Mouse (Mus musculus): ENCODE data around the gene Jmjd6. TPM values are rescaled to one million over a fixed set of nuclear protein-coding genes. Genes with fewer than 3 reads are reported as not detected.

The Jmjd6 gene
- polyA plus RNA-seq, 2 experiments = 57.0 to 68.0 TPM

- no peak for TF ChIP-seq POLR2A (IDR thresholded peaks at IDR 0.05; ENCODE audit: borderline replicate concordance, extremely low read depth, insufficient read depth, insufficient read length)
- Histone ChIP-seq H3K9ac (ENCODE audit: low read depth, low read length, severe bottlenecking) (no peak overlapping the region), H3K4me1 (ENCODE audit: control insufficient read depth, insufficient read depth, low read length) (no peaks in the 10 kb centered on the region), H3K4me3 (replicated peaks; ENCODE audit: low read length) (no peak overlapping the region), H3K9me3 (ENCODE audit: control insufficient read depth, low read length) (no peaks in the 10 kb centered on the region), H3K27ac (replicated peaks; ENCODE audit: low read depth, low read length) (no peak overlapping the region), H3K36me3 (ENCODE audit: control insufficient read depth, insufficient read depth, low read length) (peaks cover 76% of the 10 kb centered on the region), H3K4me2 (replicated peaks; ENCODE audit: low read depth, low read length, severe bottlenecking) (no peak overlapping the region), H3K27me3 (ENCODE audit: control insufficient read depth, insufficient read depth, low read length) (no peaks in the 10 kb centered on the region)
- DNase-seq (ENCODE audit: low spot score) (peak; percentile 56), ATAC-seq (ENCODE audit: low FRiP score, low read depth) (no peak)
- 80% methylated on average over 8 of the region's 8 CpGs for WGBS
Observed at GRCm38 (mm10) chr11:116869223-116869622, 26.0 kb upstream of the Jmjd6 start.

- Histone ChIP-seq H3K4me3 (replicated peaks; ENCODE audit: low read length) (no peak overlapping the region), H3K27me3 (ENCODE audit: control insufficient read depth, insufficient read depth, low read length) (no peaks in the 10 kb centered on the region), H3K4me2 (replicated peaks; ENCODE audit: low read depth, low read length, severe bottlenecking) (no peak overlapping the region), H3K36me3 (ENCODE audit: control insufficient read depth, insufficient read depth, low read length) (peaks cover 75% of the 10 kb centered on the region), H3K9me3 (ENCODE audit: control insufficient read depth, low read length) (no peaks in the 10 kb centered on the region), H3K9ac (ENCODE audit: low read depth, low read length, severe bottlenecking) (no peak overlapping the region), H3K27ac (replicated peaks; ENCODE audit: low read depth, low read length) (no peak overlapping the region), H3K4me1 (ENCODE audit: control insufficient read depth, insufficient read depth, low read length) (no peaks in the 10 kb centered on the region)
- WGBS = 73% methylated on average over 3 of the region's 3 CpGs
- DNase-seq (ENCODE audit: low spot score) (no peak), ATAC-seq (ENCODE audit: low FRiP score, low read depth) (no peak)
- TF ChIP-seq POLR2A (IDR thresholded peaks at IDR 0.05; ENCODE audit: borderline replicate concordance, extremely low read depth, insufficient read depth, insufficient read length) = no peak
Observed at GRCm38 (mm10) chr11:116868129-116868528, 24.9 kb upstream of the Jmjd6 start.

DNA sequence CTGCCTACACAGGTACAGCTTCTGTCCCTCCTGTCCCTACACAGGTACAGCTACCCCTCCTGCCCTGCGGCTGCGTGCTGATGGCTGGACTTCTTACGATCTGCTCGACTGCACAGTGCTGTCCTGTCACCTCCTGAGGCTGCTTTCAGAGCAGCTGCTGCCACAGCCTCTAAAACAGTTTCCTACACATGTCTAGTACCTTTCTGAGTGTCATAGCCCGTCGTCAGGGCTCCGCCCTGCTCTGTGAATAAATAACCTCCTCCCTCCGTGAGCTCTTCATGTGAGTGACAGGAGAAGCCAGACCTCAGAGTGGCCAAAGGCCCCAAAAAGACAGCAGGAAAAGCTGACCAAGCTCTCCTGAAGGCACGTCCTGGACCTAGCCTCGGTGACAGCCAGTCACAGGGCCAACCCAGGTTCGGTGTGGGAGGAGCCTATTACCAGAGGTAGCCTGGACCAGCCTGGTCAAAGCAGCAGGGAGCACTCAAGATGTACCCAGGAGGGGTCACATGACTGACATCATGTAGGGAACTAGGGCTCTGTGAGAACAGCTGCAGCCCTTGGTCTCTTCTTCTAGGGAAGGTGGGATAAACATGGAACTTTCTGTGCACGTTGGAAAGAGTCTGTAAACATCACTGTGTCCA, 22.8 kb upstream of the Jmjd6 start:
- no peaks in the 10 kb centered on the region for H3K9me3 ChIP-seq (ENCODE audit: control insufficient read depth, low read length)
- no peak overlapping the region for H3K27ac ChIP-seq (replicated peaks; ENCODE audit: low read depth, low read length)
- H3K27me3 ChIP-seq (ENCODE audit: control insufficient read depth, insufficient read depth, low read length) = no peaks in the 10 kb centered on the region
- ATAC-seq (ENCODE audit: low FRiP score, low read depth) = no peak
- WGBS = 81% methylated on average over 12 of the region's 12 CpGs
- no peak overlapping the region for H3K9ac ChIP-seq (ENCODE audit: low read depth, low read length, severe bottlenecking)
- DNase-seq (ENCODE audit: low spot score) = no peak
- no peak for TF ChIP-seq POLR2A (IDR thresholded peaks at IDR 0.05; ENCODE audit: borderline replicate concordance, extremely low read depth, insufficient read depth, insufficient read length)
- H3K4me3 ChIP-seq (replicated peaks; ENCODE audit: low read length) = no peak overlapping the region
- no peaks in the 10 kb centered on the region for H3K4me1 ChIP-seq (ENCODE audit: control insufficient read depth, insufficient read depth, low read length)
- H3K36me3 ChIP-seq (ENCODE audit: control insufficient read depth, insufficient read depth, low read length) = peaks cover 78% of the 10 kb centered on the region
- H3K4me2 ChIP-seq (replicated peaks; ENCODE audit: low read depth, low read length, severe bottlenecking) = no peak overlapping the region

- no peaks in the 10 kb centered on the region for H3K27me3 ChIP-seq (ENCODE audit: control insufficient read depth, insufficient read depth, low read length)
- DNase-seq (ENCODE audit: low spot score) (no peak), ATAC-seq (ENCODE audit: low FRiP score, low read depth) (no peak)
- no peak for TF ChIP-seq POLR2A (IDR thresholded peaks at IDR 0.05; ENCODE audit: borderline replicate concordance, extremely low read depth, insufficient read depth, insufficient read length)
- H3K4me3 ChIP-seq (replicated peaks; ENCODE audit: low read length) = no peak overlapping the region
- WGBS = 71% methylated on average over 10 of the region's 10 CpGs
- H3K4me2 ChIP-seq (replicated peaks; ENCODE audit: low read depth, low read length, severe bottlenecking) = no peak overlapping the region
- no peaks in the 10 kb centered on the region for H3K9me3 ChIP-seq (ENCODE audit: control insufficient read depth, low read length)
- H3K9ac ChIP-seq (ENCODE audit: low read depth, low read length, severe bottlenecking) = peak overlapping the region; percentile 25; the same call in 1 of the 2 replicates
- H3K27ac ChIP-seq (replicated peaks; ENCODE audit: low read depth, low read length) = no peak overlapping the region
- H3K36me3 ChIP-seq (ENCODE audit: control insufficient read depth, insufficient read depth, low read length) = peaks cover 85% of the 10 kb centered on the region
- no peaks in the 10 kb centered on the region for H3K4me1 ChIP-seq (ENCODE audit: control insufficient read depth, insufficient read depth, low read length)
Observed at GRCm38 (mm10) chr11:116864444-116864843, 21.2 kb upstream of the Jmjd6 start.

- H3K9me3 ChIP-seq (ENCODE audit: control insufficient read depth, low read length) = no peaks in the 10 kb centered on the region
- no peak overlapping the region for H3K27ac ChIP-seq (replicated peaks; ENCODE audit: low read depth, low read length)
- H3K36me3 ChIP-seq (ENCODE audit: control insufficient read depth, insufficient read depth, low read length) = peaks cover 42% of the 10 kb centered on the region
- 44% methylated on average over 12 of the region's 12 CpGs for WGBS
- no peak for TF ChIP-seq POLR2A (IDR thresholded peaks at IDR 0.05; ENCODE audit: borderline replicate concordance, extremely low read depth, insufficient read depth, insufficient read length)
- ATAC-seq (ENCODE audit: low FRiP score, low read depth) = no peak
- H3K9ac ChIP-seq (ENCODE audit: low read depth, low read length, severe bottlenecking) = no peak overlapping the region
- no peaks in the 10 kb centered on the region for H3K27me3 ChIP-seq (ENCODE audit: control insufficient read depth, insufficient read depth, low read length)
- H3K4me3 ChIP-seq (replicated peaks; ENCODE audit: low read length) = no peak overlapping the region
- no peak for DNase-seq (ENCODE audit: low spot score)
- peaks cover 5% of the 10 kb centered on the region for H3K4me1 ChIP-seq (ENCODE audit: control insufficient read depth, insufficient read depth, low read length)
- H3K4me2 ChIP-seq (replicated peaks; ENCODE audit: low read depth, low read length, severe bottlenecking) = no peak overlapping the region
Observed at GRCm38 (mm10) chr11:116857183-116857850, 14.1 kb upstream of the Jmjd6 start.
